Mouse (Mus musculus) gastrocnemius, postnatal 10 days (tissue): ENCODE data around the gene G530012D18Rik. TPM values are rescaled to one million over a fixed set of nuclear protein-coding genes. Genes with fewer than 3 reads are reported as not detected.
"Not testable (repeated sequence)": the region's sequence is repeated elsewhere in the genome, so short reads cannot be mapped to it uniquely, and the experiment has no call there.

Experiments used
- DNase-seq: peaks from one replicate; pipeline ENCODE4 v3.0.0; 2021; ENCODE audit warnings: mixed read lengths
- total RNA-seq, 2 experiments: library from RNA; stranded (reverse); gene quantifications; 2 replicates each; pipeline ENCODE4 v1.2.3; 2021

G530012D18Rik gene
- total RNA-seq, 2 experiments from 2014 or later: not detected

DNA sequence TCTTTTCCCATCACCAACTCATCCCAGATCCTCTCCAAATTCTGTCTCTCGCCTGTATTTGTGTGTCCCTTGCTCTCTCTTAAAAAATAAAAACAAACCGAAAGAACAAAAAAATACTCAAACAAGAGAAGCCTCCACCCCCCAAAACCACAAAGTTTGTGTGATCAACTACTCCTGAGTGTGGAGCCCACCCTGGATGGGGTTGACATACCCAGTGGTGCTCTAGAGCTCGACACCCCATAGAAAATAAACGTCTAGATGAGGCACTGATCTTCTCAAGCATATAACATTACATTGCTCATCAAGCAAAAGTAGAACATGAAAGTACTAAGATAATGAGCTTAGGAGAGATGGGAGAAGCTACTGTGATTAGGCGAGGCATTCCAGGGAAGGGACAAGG is 41.7 kb downstream of the G530012D18Rik start:
- DNase-seq: not testable (repeated sequence)

GRCm38 (mm10) chr1:85618689-85619088 is 43.2 kb downstream of the G530012D18Rik start:
- DNase-seq: not testable (repeated sequence)

Other genes with a start within 250 kb of the G530012D18Rik start
- 1 to 10 TPM; 1.0 to 1.1 TPM for gene Sp110, start 23.1 kb downstream of the G530012D18Rik start, total RNA-seq
- gene Sp140, start 24.7 kb downstream of the G530012D18Rik start, total RNA-seq: under 1 TPM; 0.87 to 0.90 TPM
- 1 to 10 TPM; 2.5 to 4.4 TPM for gene Sp100, start 74.3 kb downstream of the G530012D18Rik start, total RNA-seq
- gene A630001G21Rik, start 203.0 kb downstream of the G530012D18Rik start, total RNA-seq: 1 to 10 TPM in 1 of 2 experiments, under 1 TPM in 1; 0.42 to 1.6 TPM
- gene Cab39, start 217.8 kb downstream of the G530012D18Rik start, total RNA-seq: 10 to 100 TPM; 68.8 to 86.6 TPM